Mouse (Mus musculus): ENCODE measurements around the gene Slc8a2.

DNA sequence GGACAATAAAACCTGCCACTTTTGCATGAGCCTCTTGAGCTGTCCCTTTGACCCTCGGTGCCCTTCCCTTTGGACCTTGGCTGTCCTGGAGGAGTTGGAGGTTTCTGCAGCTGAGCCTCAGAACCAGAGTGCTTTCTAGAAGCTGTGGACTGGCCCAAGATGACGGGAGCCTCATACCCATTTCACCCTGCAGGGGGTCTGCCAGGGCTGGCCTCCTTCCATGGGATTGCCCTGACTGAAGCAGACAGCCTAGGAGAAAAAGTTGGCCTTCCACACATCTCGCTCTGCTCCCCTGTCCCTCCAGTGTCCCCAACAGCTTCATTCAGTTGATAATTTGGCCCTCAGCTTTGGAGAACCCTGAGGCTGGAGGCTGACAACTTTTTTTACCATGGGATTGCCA, 12.5 kb upstream of the Slc8a2 start:
- TF ChIP-seq EP300 (IDR thresholded peaks at IDR 0.05; ENCODE audit: low read depth) = no peak
- TF ChIP-seq CTCF (IDR thresholded peaks at IDR 0.05; ENCODE audit: low read depth) = no peak
